Mouse (Mus musculus) hindbrain, embryonic 11.5 days (tissue): Measurements from ENCODE around the gene Nfatc3. TPM values are rescaled to one million over a fixed set of nuclear protein-coding genes. Genes with fewer than 3 reads are reported as not detected.

Experiments used
- ATAC-seq: fragments of 200-750 bp; cut with Nextera tagmentation; 2 replicates; pipeline ENCODE4 v1.8.0; 2017; ENCODE audit warnings: mild to moderate bottlenecking, moderate TSS enrichment, moderate library complexity; ENCODE audit not compliant: low FRiP score
- DNase-seq: peaks from one replicate; pipeline ENCODE4 v3.0.0-alpha.2; 2015; ENCODE audit warnings: low spot score
- H3K27ac ChIP-seq: fragments of 300-500 bp; sonication (generic); 2 replicates; pipeline ENCODE4 v1.5.1; 2014; ENCODE audit warnings: mild to moderate bottlenecking, low read depth, low read length
- H3K27me3 ChIP-seq: fragments of 300-500 bp; sonication (generic); 2 replicates; pipeline ENCODE4 v1.6.1; 2014; ENCODE audit warnings: mild to moderate bottlenecking, low read length, moderate library complexity, mixed read lengths; ENCODE audit not compliant: control insufficient read depth, insufficient read depth
- H3K36me3 ChIP-seq: fragments of 300-500 bp; sonication (generic); 2 replicates; pipeline ENCODE4 v1.6.1; 2014; ENCODE audit warnings: mild to moderate bottlenecking, low read length, moderate library complexity, mixed read lengths; ENCODE audit not compliant: control insufficient read depth, insufficient read depth
- H3K4me1 ChIP-seq: fragments of 300-500 bp; sonication (generic); replicated peaks from 2 replicates; pipeline ENCODE4 v1.6.1; 2014; ENCODE audit warnings: low read length, mixed read lengths; ENCODE audit not compliant: control insufficient read depth, insufficient read depth
- H3K4me2 ChIP-seq: fragments of 300-500 bp; sonication (generic); replicated peaks from 2 replicates; pipeline ENCODE4 v1.6.1; 2014; ENCODE audit warnings: mild to moderate bottlenecking, low read depth, low read length
- H3K4me3 ChIP-seq: fragments of 300-500 bp; sonication (generic); 2 replicates; pipeline ENCODE4 v1.5.1; 2014; ENCODE audit warnings: low read depth, low read length
- H3K9ac ChIP-seq: fragments of 300-500 bp; sonication (generic); 2 replicates; pipeline ENCODE4 v1.6.1; 2014; ENCODE audit warnings: low read depth, low read length
- H3K9me3 ChIP-seq: fragments of 300-500 bp; sonication (generic); 2 replicates; pipeline ENCODE4 v1.6.1; 2016; ENCODE audit warnings: low read length; ENCODE audit not compliant: control insufficient read depth
- WGBS: fragments of 180-500 bp; shearing (Covaris S2); extraction: QIAGEN DNeasy Blood & Tissue Kit; methylation state at CpG from one replicate; pipeline ENCODE4 v1.1.7; 2014; 5-methylcytosine and 5-hydroxymethylcytosine counted together
- polyA plus RNA-seq: library from polyadenylated mRNA; unstranded; fragments of >200 nt; fragmentation: Nextera tagmentation; extraction: Ambion mirVana; gene quantifications from 2 replicates; pipeline ENCODE4 v1.2.1, GENCODE M21; 2014

The Nfatc3 gene
- polyA plus RNA-seq, 1 experiment from 2014 or later, result 8.1 TPM

DNA sequence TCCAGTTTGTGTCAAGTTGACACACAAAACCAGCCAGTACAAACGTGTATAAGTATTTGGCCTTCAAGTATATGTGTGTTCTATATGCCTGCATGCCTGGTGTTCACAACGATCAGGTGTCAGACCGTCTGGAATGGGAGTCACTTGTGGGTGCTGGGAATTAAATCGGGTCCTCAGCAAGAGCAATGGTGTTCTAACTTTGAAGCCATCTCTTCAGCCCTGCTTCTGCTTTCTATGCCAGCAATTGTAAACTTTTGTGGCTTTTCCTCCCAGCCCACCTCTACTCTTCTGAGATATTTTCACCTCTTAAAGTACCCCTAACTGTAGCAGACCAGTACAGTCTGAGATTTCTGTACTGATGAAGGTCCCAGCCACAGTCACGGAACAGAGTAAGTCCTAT lies 81.6 kb downstream of the Nfatc3 start:
- no peak overlapping the region for H3K27ac ChIP-seq
- H3K36me3 ChIP-seq, result no peaks in the 10 kb centered on the region
- H3K4me1 ChIP-seq, result peaks cover 11% of the 10 kb centered on the region
- H3K4me2 ChIP-seq, result no peak overlapping the region
- H3K4me3 ChIP-seq, result no peak overlapping the region
- H3K9ac ChIP-seq, result no peak overlapping the region
- H3K9me3 ChIP-seq, result no peaks in the 10 kb centered on the region
- H3K27me3 ChIP-seq, result peaks cover 36% of the 10 kb centered on the region
- no peak for ATAC-seq
- 68% methylated on average over 5 of the region's 5 CpGs for WGBS
- no peak for DNase-seq

DNA sequence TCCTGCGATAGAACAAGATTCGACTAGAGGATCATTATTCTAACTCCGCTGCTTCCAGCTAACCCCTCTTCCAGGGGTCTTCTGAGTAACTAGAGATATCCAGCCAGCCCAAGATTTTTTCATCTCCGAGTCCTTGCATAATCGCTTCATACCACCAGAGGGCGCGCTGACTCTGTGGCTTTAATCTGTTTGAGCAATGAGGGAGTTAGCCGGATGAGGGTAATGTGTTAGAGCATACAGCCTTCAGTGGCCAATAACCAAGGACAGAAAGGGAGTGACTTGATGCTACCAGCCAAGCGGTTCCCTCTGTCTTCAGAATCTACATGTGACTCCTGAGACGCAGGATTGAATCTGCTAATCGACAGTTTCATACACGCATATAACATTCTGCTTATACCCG lies 82.1 kb downstream of the Nfatc3 start:
- 20% methylated on average over 13 of the region's 13 CpGs for WGBS
- H3K36me3 ChIP-seq, result no peaks in the 10 kb centered on the region
- peaks cover 31% of the 10 kb centered on the region for H3K27me3 ChIP-seq
- DNase-seq, result peak; percentile 93
- H3K27ac ChIP-seq, result no peak overlapping the region
- no peak overlapping the region for H3K4me3 ChIP-seq
- peaks cover 11% of the 10 kb centered on the region for H3K4me1 ChIP-seq
- H3K9ac ChIP-seq, result no peak overlapping the region
- peak; percentile 71; the same call in 1 of the 2 replicates for ATAC-seq
- no peak overlapping the region for H3K4me2 ChIP-seq
- no peaks in the 10 kb centered on the region for H3K9me3 ChIP-seq

DNA sequence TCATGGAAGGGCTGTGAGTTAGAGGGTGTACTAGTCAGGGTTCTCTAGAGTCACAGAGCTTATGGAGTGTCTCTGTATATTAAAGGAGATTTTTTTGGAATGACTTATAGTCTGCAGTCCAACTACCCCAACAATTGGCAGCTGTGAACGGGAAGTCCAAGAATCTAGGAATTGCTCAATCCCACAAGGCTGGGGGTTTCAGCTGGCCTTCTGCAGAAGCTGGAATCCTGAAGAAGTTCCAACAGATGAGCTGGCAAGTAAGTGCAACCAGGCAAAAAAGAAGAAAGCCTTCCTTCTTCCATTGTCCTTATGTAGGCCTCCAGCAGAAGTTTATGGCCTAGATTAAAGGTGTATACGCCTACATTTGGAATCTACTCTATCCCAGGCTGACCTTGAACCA lies 86.7 kb downstream of the Nfatc3 start:
- H3K9me3 ChIP-seq, result no peaks in the 10 kb centered on the region
- no peak overlapping the region for H3K27ac ChIP-seq
- H3K36me3 ChIP-seq, result no peaks in the 10 kb centered on the region
- no peak for ATAC-seq
- whole genome bisulfite sequencing, result 93% methylated on average over 2 of the region's 2 CpGs
- H3K4me3 ChIP-seq, result no peak overlapping the region
- H3K9ac ChIP-seq, result no peak overlapping the region
- H3K4me1 ChIP-seq, result no peaks in the 10 kb centered on the region
- no peaks in the 10 kb centered on the region for H3K27me3 ChIP-seq
- no peak for DNase-seq
- no peak overlapping the region for H3K4me2 ChIP-seq

DNA sequence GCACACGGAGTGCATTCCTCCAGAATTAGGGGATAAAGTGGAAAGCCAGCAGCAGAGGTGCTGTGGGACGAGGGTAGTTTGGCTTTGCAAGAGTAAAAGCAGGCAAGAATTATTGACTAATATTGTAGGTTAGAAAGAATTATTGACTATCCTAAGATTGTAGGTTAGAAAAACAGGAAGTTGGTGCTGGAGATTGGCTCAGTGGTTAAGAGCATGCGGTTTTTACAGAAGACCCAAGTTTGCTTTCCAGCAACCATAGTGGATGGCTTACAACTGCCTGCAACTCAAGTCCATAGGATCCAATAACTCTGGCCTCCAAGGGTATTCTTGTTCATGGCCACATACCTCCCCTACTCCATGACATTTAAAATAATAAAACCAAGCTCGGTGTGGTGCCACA lies 87.4 kb downstream of the Nfatc3 start:
- DNase-seq (no peak), ATAC-seq (no peak)
- Histone ChIP-seq H3K4me2 (no peak overlapping the region), H3K9ac (no peak overlapping the region), H3K4me1 (no peaks in the 10 kb centered on the region), H3K36me3 (no peaks in the 10 kb centered on the region), H3K27ac (no peak overlapping the region), H3K27me3 (no peaks in the 10 kb centered on the region), H3K9me3 (no peaks in the 10 kb centered on the region), H3K4me3 (no peak overlapping the region)
- WGBS, result 89% methylated on average over 4 of the region's 4 CpGs

DNA sequence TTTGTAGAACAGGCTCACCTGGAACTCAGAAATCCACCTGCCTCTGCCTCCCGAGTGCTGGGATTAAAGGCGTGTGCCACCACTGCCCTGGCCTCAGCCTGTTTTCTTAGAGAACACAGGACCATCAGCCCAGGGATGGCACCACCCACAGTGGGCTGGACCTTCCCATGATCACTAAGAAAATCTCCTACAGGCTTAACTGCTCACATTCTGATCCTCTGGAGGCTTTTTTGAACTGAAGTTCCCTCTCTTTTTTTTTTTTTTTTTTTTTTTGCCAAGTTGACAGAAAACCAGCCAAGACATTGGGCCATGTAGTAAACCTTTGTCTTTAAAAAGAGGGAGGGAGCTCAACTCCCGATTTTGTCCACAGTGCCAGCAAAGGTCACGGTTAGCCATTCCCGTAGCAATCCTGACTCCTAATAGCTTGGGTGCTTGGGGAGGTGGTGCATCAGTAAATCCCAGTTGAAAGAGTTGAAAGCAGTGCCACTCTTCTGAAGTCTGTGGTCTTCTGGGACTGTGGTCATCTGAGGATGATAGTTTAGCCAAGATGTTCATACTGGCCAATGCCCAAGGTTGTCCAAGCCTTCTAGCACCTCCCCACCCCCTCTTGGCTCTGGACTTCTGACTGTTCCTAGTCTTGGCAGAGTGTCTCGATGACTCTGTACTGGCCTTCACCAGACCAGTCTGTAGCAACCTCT lies 89.4 kb downstream of the Nfatc3 start:
- Histone ChIP-seq H3K36me3 (no peaks in the 10 kb centered on the region), H3K27ac (no peak overlapping the region), H3K9me3 (no peaks in the 10 kb centered on the region), H3K9ac (no peak overlapping the region), H3K27me3 (no peaks in the 10 kb centered on the region), H3K4me2 (no peak overlapping the region), H3K4me1 (no peaks in the 10 kb centered on the region), H3K4me3 (no peak overlapping the region)
- DNase-seq (no peak), ATAC-seq (no peak)
- WGBS, result 93% methylated on average over 6 of the region's 6 CpGs

DNA sequence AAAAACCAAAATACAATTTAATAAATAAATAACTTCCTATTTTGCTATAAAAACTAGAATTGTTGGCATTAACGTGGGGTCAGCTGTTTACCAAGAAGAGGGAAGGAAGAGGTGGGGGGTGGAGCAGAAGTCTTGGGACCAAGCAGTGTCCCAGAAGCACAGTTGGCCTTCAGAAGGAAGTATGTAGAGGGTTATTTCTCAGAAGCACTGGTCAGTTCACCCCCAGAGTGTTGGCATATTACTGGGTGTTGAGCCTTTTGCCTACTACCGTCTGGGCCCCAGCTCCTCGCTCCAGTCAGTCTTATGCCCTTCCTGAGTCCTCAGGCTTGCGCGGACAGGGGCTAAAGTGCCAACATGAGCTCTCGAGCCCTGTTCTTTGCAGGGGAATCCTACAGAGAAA lies 90.4 kb downstream of the Nfatc3 start:
- no peak for ATAC-seq
- Histone ChIP-seq H3K4me2 (no peak overlapping the region), H3K4me3 (no peak overlapping the region), H3K36me3 (no peaks in the 10 kb centered on the region), H3K4me1 (no peaks in the 10 kb centered on the region), H3K27me3 (no peaks in the 10 kb centered on the region), H3K9ac (no peak overlapping the region), H3K9me3 (no peaks in the 10 kb centered on the region), H3K27ac (no peak overlapping the region)
- WGBS, result 96% methylated on average over 6 of the region's 6 CpGs
- DNase-seq, result no peak

DNA sequence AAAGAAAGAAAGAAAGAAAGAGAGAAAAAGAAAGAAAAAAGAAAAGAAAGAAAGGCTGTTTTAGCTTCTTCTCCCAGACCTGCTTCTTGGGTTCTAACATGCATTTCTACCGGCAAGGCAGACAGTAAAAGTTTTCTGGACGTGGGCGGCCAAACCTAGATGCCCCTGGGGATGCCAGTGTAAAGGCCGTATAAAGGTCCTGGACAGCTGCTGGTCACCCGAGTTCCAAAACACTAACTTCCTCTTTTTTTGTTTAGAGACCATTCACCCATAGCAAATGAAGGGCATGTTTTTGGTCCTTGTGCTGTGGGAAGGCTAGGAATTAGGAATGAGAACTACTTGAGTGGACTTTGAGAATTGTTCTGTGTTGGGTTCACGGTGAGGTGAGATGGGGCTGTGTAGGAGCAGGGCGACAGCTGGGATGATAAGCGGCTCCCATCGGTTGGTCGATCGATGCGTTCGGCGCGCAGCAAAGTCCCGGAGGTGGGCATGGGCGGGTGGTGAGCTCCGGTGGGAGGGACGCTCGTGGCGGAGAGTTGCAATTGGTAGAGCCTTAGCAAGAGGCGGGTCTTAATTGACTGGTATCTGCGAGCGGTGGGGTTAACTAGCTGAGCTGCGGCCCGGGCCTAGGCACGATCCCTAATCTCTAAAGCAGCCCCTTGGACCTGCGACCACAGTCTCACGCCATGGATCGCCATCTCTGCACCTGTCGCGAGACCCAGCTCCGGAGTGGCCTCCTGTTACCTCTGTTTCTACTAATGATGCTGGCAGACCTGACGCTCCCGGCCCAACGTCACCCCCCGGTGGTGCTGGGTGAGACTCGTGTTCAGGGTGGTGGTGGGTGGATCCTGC lies 91.4 kb downstream of the Nfatc3 start, which contains the start of gene Pla2g15:
Gene Pla2g15, plus strand, starts transcription at position 599 of the 852 bp plus-strand sequence.
- no peak within 1 kb of the TSS for H3K27ac ChIP-seq
- peak within 1 kb of the TSS; percentile 54 for H3K4me3 ChIP-seq
- ATAC-seq, result peak; percentile 96
- no peaks in the 10 kb centered on the region for H3K36me3 ChIP-seq
- peak; percentile 93 for DNase-seq
- no peaks in the 10 kb centered on the region for H3K9me3 ChIP-seq
- peak within 1 kb of the TSS; percentile 55 for H3K9ac ChIP-seq
- 2% methylated on average over 38 of the region's 38 CpGs for WGBS
- H3K4me2 ChIP-seq, result peak within 1 kb of the TSS; percentile 55
- H3K27me3 ChIP-seq, result no peaks in the 10 kb centered on the region
- no peaks in the 10 kb centered on the region for H3K4me1 ChIP-seq

DNA sequence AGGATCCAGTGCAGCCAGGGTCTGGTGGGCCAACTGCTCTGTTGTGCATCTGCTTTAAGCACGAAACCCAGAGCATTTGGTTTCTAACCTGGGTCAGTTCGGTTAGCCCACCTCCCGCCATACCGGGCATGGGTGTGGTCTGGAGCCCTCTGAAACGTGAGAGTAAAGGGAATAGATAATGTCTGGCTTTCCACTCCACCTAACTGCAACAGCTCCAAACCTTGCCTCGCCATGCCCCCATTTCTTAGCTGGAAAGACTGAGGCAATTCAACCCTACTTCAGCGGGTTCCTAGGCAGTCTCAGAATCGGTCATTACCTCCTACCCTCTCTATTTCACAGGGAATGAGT lies 92.0 kb downstream of the Nfatc3 start:
- H3K27me3 ChIP-seq, result no peaks in the 10 kb centered on the region
- H3K4me3 ChIP-seq, result peak overlapping the region; percentile 54

DNA sequence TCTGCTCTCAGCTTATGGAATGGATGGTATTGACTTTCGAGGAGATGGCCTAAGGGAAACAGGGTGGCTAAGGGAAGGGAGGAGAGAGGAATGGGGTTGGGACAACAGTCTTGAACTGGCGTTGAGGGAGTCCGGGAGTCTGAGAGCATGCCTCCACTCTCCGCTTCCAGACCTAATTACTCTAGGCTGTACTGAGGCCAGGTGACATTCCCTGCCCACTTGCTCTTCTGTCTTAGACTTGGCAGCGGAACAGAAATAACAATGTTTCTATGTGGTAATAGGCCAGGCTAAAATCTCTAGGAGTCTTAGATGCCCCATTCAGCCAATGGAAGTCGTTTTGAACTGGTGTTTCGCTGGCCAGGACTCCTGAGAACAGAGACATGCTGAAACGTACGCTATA lies 92.4 kb downstream of the Nfatc3 start:
- DNase-seq (no peak), ATAC-seq (no peak)
- H3K27me3 ChIP-seq, result no peaks in the 10 kb centered on the region
- H3K4me1 ChIP-seq, result no peaks in the 10 kb centered on the region
- H3K4me2 ChIP-seq, result peak overlapping the region; percentile 55
- peak overlapping the region; percentile 54; the same call in 1 of the 2 replicates for H3K4me3 ChIP-seq
- H3K9ac ChIP-seq, result no peak overlapping the region
- no peaks in the 10 kb centered on the region for H3K36me3 ChIP-seq
- no peaks in the 10 kb centered on the region for H3K9me3 ChIP-seq
- H3K27ac ChIP-seq, result no peak overlapping the region
- WGBS, result 87% methylated on average over 9 of the region's 9 CpGs

More for the DNA sequence above, 92.0 kb downstream of the Nfatc3 start:
- H3K27ac ChIP-seq, result no peak overlapping the region
- no peak for ATAC-seq
- no peaks in the 10 kb centered on the region for H3K4me1 ChIP-seq
- no peak for DNase-seq
- H3K4me2 ChIP-seq, result peak overlapping the region; percentile 55
- H3K9ac ChIP-seq, result peak overlapping the region; percentile 55
- H3K9me3 ChIP-seq, result no peaks in the 10 kb centered on the region
- 22% methylated on average over 8 of the region's 8 CpGs for WGBS
- H3K36me3 ChIP-seq, result no peaks in the 10 kb centered on the region
